Mouse (Mus musculus) heart, postnatal 36 days (tissue): ENCODE measurements around the gene Cnmd. TPM values are rescaled to one million over a fixed set of nuclear protein-coding genes. Genes with fewer than 3 reads are reported as not detected.

Source experiments
- total RNA-seq, 2 experiments: library from RNA; stranded (reverse); gene quantifications; 2 replicates each; pipeline ENCODE4 v1.2.3; 2021

The Cnmd gene
- total RNA-seq, 2 experiments from 2014 or later: 1.1 to 1.8 TPM

Other genes starting within 250 kb of the Cnmd start
- gene Kbtbd7, start 235.7 kb downstream of the Cnmd start, total RNA-seq: 10 to 100 TPM; 10.2 to 10.9 TPM
- under 1 TPM; 0.16 to 0.17 TPM for gene Kbtbd6, start 210.3 kb downstream of the Cnmd start, total RNA-seq
- gene Elf1, start 181.0 kb downstream of the Cnmd start, total RNA-seq: 10 to 100 TPM; 13.8 to 17.4 TPM
- gene Wbp4, start 180.7 kb downstream of the Cnmd start, total RNA-seq: 10 to 100 TPM; 20.7 to 22.0 TPM
- 10 to 100 TPM; 64.8 to 73.7 TPM for gene Sugt1, start 74.5 kb downstream of the Cnmd start, total RNA-seq
- gene Pcdh8, start 109.1 kb upstream of the Cnmd start, total RNA-seq: under 1 TPM in 1 of 2 experiments, not detected in 1; 0.22 TPM